Mouse (Mus musculus): ENCODE measurements around the gene Klra1.

- no peak for TF ChIP-seq GATA1 (IDR thresholded peaks at IDR 0.05; ENCODE audit: low read length)
- no peak for TF ChIP-seq TAL1 (IDR thresholded peaks at IDR 0.05; ENCODE audit: low read length)
These were observed 49.3 kb downstream of the Klra1 start, which contains the start of gene Klra3 for GRCm38 (mm10) chr6:130337411-130337810.
